Mouse (Mus musculus): Measurements from ENCODE around the gene Dact3. TPM values are rescaled to one million over a fixed set of nuclear protein-coding genes. Genes with fewer than 3 reads are reported as not detected.

The Dact3 gene
- polyA plus RNA-seq, 1 experiment from 2014 or later = 7.6 TPM

DNA sequence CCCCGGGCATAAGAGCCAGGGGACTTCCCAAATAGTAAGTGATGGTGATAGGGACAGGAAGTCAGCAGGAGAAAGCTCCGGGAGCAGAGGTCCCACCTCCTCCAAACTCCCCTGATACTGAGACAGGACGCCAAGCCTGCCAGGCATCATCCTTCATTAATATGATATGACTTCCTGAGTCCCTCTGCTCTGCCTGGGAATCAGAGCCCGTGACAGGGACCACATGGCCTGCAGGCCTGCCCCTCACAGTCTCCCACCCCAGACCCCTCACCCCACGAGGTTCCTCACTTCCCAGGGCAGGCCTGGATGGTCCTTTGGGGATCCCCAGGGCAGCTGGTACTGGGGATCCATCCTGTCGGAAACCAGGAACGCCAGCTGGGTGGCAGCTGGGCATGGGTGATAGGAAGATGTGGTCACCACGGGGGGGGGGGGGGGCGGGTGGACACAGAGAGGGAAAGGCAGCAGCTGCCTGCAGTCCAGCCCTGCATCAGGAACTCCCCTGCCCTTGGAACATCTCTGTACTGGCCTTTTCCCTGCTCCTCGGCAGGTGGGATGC lies 29.1 kb downstream of the Dact3 start:
- Histone ChIP-seq H3K9ac (ENCODE audit: low read depth, low read length) (no peak overlapping the region), H3K4me1 (ENCODE audit: control insufficient read depth, insufficient read depth, low read length) (peaks cover 23% of the 10 kb centered on the region), H3K36me3 (ENCODE audit: control insufficient read depth, insufficient read depth, low read length) (no peaks in the 10 kb centered on the region), H3K4me3 (ENCODE audit: low read depth, low read length) (no peak overlapping the region), H3K4me2 (ENCODE audit: low read depth, low read length) (no peak overlapping the region), H3K9me3 (ENCODE audit: control insufficient read depth, low read length) (no peaks in the 10 kb centered on the region), H3K27ac (replicated peaks; ENCODE audit: low read depth, low read length) (no peak overlapping the region), H3K27me3 (replicated peaks; ENCODE audit: control insufficient read depth, insufficient read depth, low read length) (no peaks in the 10 kb centered on the region)
- ATAC-seq (ENCODE audit: low read depth) (no peak), DNase-seq (ENCODE audit: low spot score) (no peak)
- 51% methylated on average over 8 of the region's 10 CpGs for WGBS

DNA sequence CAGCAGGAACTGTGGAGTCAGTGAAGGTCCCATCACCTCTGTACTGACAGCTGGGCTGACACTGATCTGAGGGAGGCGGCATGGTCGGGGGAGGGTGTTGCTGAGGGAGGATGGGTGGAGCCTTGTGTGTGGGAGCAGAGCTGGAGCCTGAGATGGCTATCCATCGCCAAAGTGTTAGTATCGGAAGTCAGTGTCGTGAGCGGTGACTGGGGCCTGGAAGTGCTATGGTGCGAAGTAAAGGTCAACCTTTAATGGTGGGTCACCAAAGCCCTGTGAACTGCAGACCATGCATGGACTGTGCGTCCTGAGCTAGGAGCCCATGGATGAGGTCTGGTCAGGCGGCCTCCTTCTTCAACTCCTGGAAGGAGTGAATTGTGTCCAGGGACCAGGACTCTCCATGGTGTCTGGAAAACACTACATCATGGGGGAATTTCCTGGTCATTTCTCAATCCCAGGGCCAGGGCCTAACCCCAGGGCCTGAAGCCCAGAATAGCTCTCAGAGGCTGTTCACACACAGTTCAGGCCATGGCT lies 30.4 kb downstream of the Dact3 start:
- 46% methylated on average over 9 of the region's 9 CpGs for WGBS
- Histone ChIP-seq H3K27me3 (replicated peaks; ENCODE audit: control insufficient read depth, insufficient read depth, low read length) (no peaks in the 10 kb centered on the region), H3K4me1 (ENCODE audit: control insufficient read depth, insufficient read depth, low read length) (peaks cover 16% of the 10 kb centered on the region), H3K9me3 (ENCODE audit: control insufficient read depth, low read length) (no peaks in the 10 kb centered on the region), H3K4me2 (ENCODE audit: low read depth, low read length) (no peak overlapping the region), H3K9ac (ENCODE audit: low read depth, low read length) (no peak overlapping the region), H3K36me3 (ENCODE audit: control insufficient read depth, insufficient read depth, low read length) (no peaks in the 10 kb centered on the region), H3K4me3 (ENCODE audit: low read depth, low read length) (no peak overlapping the region), H3K27ac (replicated peaks; ENCODE audit: low read depth, low read length) (no peak overlapping the region)
- ATAC-seq (ENCODE audit: low read depth) (no peak), DNase-seq (ENCODE audit: low spot score) (no peak)

DNA sequence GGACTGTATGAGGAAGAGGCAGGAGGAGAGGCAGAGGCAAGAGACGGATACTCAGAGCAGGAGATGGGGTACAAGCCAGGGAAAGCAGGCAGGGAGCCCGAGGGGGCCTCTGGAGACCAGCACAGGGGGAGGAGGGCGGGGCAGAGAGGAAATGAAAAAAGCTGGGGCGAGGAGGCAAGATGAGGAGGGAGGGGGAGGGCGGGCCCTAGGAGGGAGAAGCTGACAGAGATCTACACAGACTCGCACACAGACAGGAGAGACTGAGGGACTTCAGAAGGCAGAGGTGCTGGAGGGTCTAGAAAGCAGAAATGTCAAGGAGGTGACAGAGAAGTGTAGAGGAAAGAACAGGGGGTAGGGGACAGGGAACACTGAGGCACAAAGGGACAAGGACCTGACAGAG lies 31.2 kb downstream of the Dact3 start, which contains the start of gene Ptgir:
Gene Ptgir, plus strand, starts transcription at position 210 of the 400 bp plus-strand sequence.
- no peaks in the 10 kb centered on the region for H3K27me3 ChIP-seq (replicated peaks; ENCODE audit: control insufficient read depth, insufficient read depth, low read length)
- H3K36me3 ChIP-seq (ENCODE audit: control insufficient read depth, insufficient read depth, low read length) = no peaks in the 10 kb centered on the region
- DNase-seq (ENCODE audit: low spot score) (peak; percentile 62), ATAC-seq (ENCODE audit: low read depth) (peak; percentile 17; the same call in 1 of the 2 replicates)
- H3K4me3 ChIP-seq (ENCODE audit: low read depth, low read length) = no peak within 1 kb of the TSS
- H3K4me1 ChIP-seq (ENCODE audit: control insufficient read depth, insufficient read depth, low read length) = peaks cover 14% of the 10 kb centered on the region
- 0 out of 2 replicates have a peak within 1 kb of the TSS, but pooled peaks have one; percentile 4 for H3K9ac ChIP-seq (ENCODE audit: low read depth, low read length)
- H3K9me3 ChIP-seq (ENCODE audit: control insufficient read depth, low read length) = no peaks in the 10 kb centered on the region
- whole genome bisulfite sequencing = 10% methylated on average over 6 of the region's 6 CpGs
- H3K27ac ChIP-seq (replicated peaks; ENCODE audit: low read depth, low read length) = no peak within 1 kb of the TSS
- H3K4me2 ChIP-seq (ENCODE audit: low read depth, low read length) = no peak within 1 kb of the TSS

DNA sequence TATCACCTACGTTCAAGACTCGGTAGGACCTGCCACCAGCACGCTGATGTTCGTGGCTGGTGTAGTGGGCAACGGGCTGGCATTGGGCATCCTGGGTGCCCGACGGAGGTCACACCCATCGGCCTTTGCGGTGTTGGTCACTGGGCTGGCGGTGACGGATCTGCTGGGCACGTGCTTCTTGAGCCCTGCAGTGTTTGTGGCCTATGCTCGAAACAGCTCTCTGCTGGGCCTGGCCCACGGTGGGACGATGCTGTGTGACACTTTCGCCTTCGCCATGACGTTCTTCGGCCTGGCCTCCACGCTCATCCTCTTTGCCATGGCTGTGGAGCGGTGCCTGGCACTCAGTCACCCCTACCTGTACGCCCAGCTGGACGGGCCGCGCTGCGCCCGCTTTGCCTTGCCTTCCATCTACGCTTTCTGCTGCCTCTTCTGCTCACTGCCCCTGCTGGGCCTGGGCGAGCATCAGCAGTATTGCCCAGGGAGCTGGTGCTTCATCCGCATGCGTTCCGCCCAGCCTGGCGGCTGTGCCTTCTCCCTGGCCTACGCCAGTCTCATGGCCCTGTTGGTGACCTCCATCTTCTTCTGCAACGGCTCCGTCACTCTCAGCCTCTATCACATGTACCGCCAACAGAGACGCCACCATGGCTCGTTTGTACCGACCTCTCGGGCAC lies 31.9 kb downstream of the Dact3 start:
- no peak overlapping the region for H3K27ac ChIP-seq (replicated peaks; ENCODE audit: low read depth, low read length)

DNA sequence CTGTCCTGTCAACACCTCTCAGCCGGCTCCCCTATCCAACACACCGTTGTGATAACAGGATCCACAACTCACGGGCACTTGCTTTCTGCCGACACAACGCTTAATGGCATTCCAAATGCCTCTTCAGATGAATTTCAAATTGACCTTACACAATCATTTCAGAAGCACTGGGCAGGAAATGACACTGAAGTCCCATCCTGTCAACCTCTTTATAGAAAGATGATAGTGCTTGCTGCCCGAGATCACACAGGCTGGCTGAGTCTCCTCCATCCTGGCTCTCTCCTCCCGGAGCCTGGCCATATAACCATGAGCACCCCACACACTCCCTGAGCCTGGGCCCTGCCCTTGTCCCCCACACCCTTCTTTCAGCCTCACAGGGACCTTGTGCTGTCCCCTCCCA lies 32.7 kb downstream of the Dact3 start:
- ATAC-seq (ENCODE audit: low read depth) (no peak), DNase-seq (ENCODE audit: low spot score) (no peak)
- no peaks in the 10 kb centered on the region for H3K27me3 ChIP-seq (replicated peaks; ENCODE audit: control insufficient read depth, insufficient read depth, low read length)
- peak overlapping the region; percentile 22; the same call in 1 of the 2 replicates for H3K9ac ChIP-seq (ENCODE audit: low read depth, low read length)
- no peak overlapping the region for H3K4me2 ChIP-seq (ENCODE audit: low read depth, low read length)
- 61% methylated on average over 7 of the region's 7 CpGs for WGBS
- H3K9me3 ChIP-seq (ENCODE audit: control insufficient read depth, low read length) = no peaks in the 10 kb centered on the region
- H3K36me3 ChIP-seq (ENCODE audit: control insufficient read depth, insufficient read depth, low read length) = no peaks in the 10 kb centered on the region
- peaks cover 10% of the 10 kb centered on the region for H3K4me1 ChIP-seq (ENCODE audit: control insufficient read depth, insufficient read depth, low read length)
- H3K27ac ChIP-seq (replicated peaks; ENCODE audit: low read depth, low read length) = no peak overlapping the region
- no peak overlapping the region for H3K4me3 ChIP-seq (ENCODE audit: low read depth, low read length)

More for the DNA sequence above, 31.9 kb downstream of the Dact3 start:
- Histone ChIP-seq H3K4me3 (ENCODE audit: low read depth, low read length) (no peak overlapping the region), H3K9ac (ENCODE audit: low read depth, low read length) (no peak overlapping the region), H3K9me3 (ENCODE audit: control insufficient read depth, low read length) (no peaks in the 10 kb centered on the region), H3K4me2 (ENCODE audit: low read depth, low read length) (no peak overlapping the region), H3K36me3 (ENCODE audit: control insufficient read depth, insufficient read depth, low read length) (no peaks in the 10 kb centered on the region), H3K4me1 (ENCODE audit: control insufficient read depth, insufficient read depth, low read length) (peaks cover 10% of the 10 kb centered on the region), H3K27me3 (replicated peaks; ENCODE audit: control insufficient read depth, insufficient read depth, low read length) (no peaks in the 10 kb centered on the region)
- ATAC-seq (ENCODE audit: low read depth) (no peak), DNase-seq (ENCODE audit: low spot score) (no peak)
- WGBS = 92% methylated on average over 34 of the region's 41 CpGs

DNA sequence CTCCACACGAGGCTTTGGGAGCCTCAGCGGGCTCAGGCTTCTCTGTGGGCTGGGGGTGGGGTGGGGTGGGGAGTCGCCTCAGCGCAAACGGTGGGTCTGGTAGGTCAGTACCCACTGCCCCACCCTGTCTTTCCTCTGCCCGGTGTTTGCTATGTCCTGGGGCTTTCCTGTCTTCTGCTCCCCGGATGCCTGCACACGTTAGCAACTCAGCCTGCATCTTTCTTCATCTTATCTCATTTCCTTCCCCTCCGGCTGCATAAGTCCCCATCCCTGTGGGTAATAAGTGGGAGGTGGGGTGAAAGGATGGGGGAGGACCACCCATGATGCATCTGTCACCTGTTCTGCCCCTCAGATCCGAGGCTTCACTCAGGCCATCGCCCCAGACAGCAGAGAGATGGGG lies 33.2 kb downstream of the Dact3 start:
- Histone ChIP-seq H3K4me3 (ENCODE audit: low read depth, low read length) (no peak overlapping the region), H3K4me1 (ENCODE audit: control insufficient read depth, insufficient read depth, low read length) (peaks cover 10% of the 10 kb centered on the region), H3K9me3 (ENCODE audit: control insufficient read depth, low read length) (no peaks in the 10 kb centered on the region), H3K9ac (ENCODE audit: low read depth, low read length) (peak overlapping the region; percentile 22; the same call in 1 of the 2 replicates), H3K27me3 (replicated peaks; ENCODE audit: control insufficient read depth, insufficient read depth, low read length) (no peaks in the 10 kb centered on the region), H3K36me3 (ENCODE audit: control insufficient read depth, insufficient read depth, low read length) (no peaks in the 10 kb centered on the region), H3K27ac (replicated peaks; ENCODE audit: low read depth, low read length) (no peak overlapping the region), H3K4me2 (ENCODE audit: low read depth, low read length) (no peak overlapping the region)
- DNase-seq (ENCODE audit: low spot score) (no peak), ATAC-seq (ENCODE audit: low read depth) (no peak)
- WGBS = 30% methylated on average over 5 of the region's 11 CpGs

DNA sequence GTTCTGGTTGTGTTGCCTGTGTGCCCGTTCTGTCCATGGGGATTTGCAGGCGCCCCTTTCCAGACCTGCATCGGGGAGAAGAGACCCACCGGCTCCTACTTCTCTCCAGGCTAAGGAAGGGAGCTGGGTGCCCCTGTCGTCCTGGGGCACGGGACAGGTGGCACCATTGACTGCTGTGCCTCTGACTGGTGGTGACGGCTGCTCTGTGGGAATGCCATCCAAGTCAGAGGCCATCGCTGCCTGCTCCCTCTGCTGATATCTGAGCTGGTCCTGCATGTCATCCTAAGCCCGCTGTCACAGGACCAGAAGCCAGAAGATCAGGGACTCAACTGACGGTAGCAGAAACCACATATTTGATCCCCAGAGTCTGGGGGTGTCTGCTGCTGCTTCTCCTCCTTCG lies 33.7 kb downstream of the Dact3 start:
- DNase-seq (ENCODE audit: low spot score) (no peak), ATAC-seq (ENCODE audit: low read depth) (no peak)
- Histone ChIP-seq H3K4me2 (ENCODE audit: low read depth, low read length) (no peak overlapping the region), H3K9ac (ENCODE audit: low read depth, low read length) (no peak overlapping the region), H3K9me3 (ENCODE audit: control insufficient read depth, low read length) (no peaks in the 10 kb centered on the region), H3K4me3 (ENCODE audit: low read depth, low read length) (no peak overlapping the region), H3K27ac (replicated peaks; ENCODE audit: low read depth, low read length) (no peak overlapping the region), H3K36me3 (ENCODE audit: control insufficient read depth, insufficient read depth, low read length) (no peaks in the 10 kb centered on the region), H3K27me3 (replicated peaks; ENCODE audit: control insufficient read depth, insufficient read depth, low read length) (no peaks in the 10 kb centered on the region), H3K4me1 (ENCODE audit: control insufficient read depth, insufficient read depth, low read length) (peaks cover 10% of the 10 kb centered on the region)
- WGBS = 60% methylated on average over 10 of the region's 11 CpGs

DNA sequence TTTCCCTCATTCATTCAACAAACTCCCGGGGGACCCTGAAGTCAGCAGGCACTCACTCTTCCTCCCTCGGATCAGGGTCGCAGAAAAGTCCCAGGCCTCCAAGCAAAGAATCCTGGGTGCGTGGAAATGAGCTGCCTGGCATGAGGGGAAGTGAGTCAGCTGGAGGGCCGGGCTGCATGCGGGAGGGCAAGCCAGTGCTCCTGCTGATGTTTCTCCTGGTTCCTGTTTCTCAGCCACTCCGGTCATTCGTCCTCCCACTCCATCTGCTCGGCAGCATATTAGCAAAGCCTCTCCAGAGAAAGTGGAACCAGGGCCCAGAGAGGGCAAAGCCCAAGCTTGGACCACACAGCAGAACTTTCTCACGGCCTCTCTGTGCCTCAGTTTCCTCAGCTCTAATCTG lies 34.8 kb downstream of the Dact3 start:
- Histone ChIP-seq H3K4me1 (ENCODE audit: control insufficient read depth, insufficient read depth, low read length) (peaks cover 10% of the 10 kb centered on the region), H3K36me3 (ENCODE audit: control insufficient read depth, insufficient read depth, low read length) (peaks cover 9% of the 10 kb centered on the region), H3K4me2 (ENCODE audit: low read depth, low read length) (no peak overlapping the region), H3K9ac (ENCODE audit: low read depth, low read length) (peak overlapping the region; percentile 37; the same call in 1 of the 2 replicates), H3K27me3 (replicated peaks; ENCODE audit: control insufficient read depth, insufficient read depth, low read length) (no peaks in the 10 kb centered on the region), H3K27ac (replicated peaks; ENCODE audit: low read depth, low read length) (no peak overlapping the region), H3K4me3 (ENCODE audit: low read depth, low read length) (no peak overlapping the region), H3K9me3 (ENCODE audit: control insufficient read depth, low read length) (no peaks in the 10 kb centered on the region)
- 42% methylated on average over 10 of the region's 10 CpGs for WGBS
- no peak for ATAC-seq (ENCODE audit: low read depth)
- no peak for DNase-seq (ENCODE audit: low spot score)

Measured in embryonic facial prominence, embryonic 14.5 days (tissue).